Mouse (Mus musculus): ENCODE results near the gene Sohlh2. TPM values are rescaled to one million over a fixed set of nuclear protein-coding genes. Genes with fewer than 3 reads are reported as not detected.

Gene Sohlh2
- total RNA-seq, 1 experiment from 2014 or later, result not detected

Other genes with a start within 250 kb of the Sohlh2 start
- not detected in 2 replicates for gene Ccna1, start 126.5 kb upstream of the Sohlh2 start, total RNA-seq (2017)
- 24.7 and 27.1 TPM in 2 replicates for gene Spg20, start 69.9 kb upstream of the Sohlh2 start, total RNA-seq (2017)
- gene Ccdc169, start 44.7 kb upstream of the Sohlh2 start, total RNA-seq (2017), result 0.41 TPM in 1 of 2 replicates, not detected in the other
- not detected in 2 replicates for gene Dclk1, start 60.3 kb downstream of the Sohlh2 start, total RNA-seq (2017)

Measured in common myeloid progenitor, adult 5-6 weeks (primary cell).